Mouse (Mus musculus): ENCODE results near the gene Ddc. TPM values are rescaled to one million over a fixed set of nuclear protein-coding genes. Genes with fewer than 3 reads are reported as not detected.

The Ddc gene
- polyA plus RNA-seq, 1 experiment from 2014 or later: 48.5 TPM

- Histone ChIP-seq H3K27ac (peak overlapping the region; percentile 73), H3K4me1 (peaks cover 21% of the 10 kb centered on the region; the same call in 1 of the 2 replicates), H3K4me2 (no peak overlapping the region; the same call in 1 of the 2 replicates), H3K36me3 (no peaks in the 10 kb centered on the region), H3K27me3 (replicated peaks) (no peaks in the 10 kb centered on the region), H3K9me3 (no peaks in the 10 kb centered on the region), H3K4me3 (replicated peaks) (no peak overlapping the region), H3K9ac (no peak overlapping the region)
- 25% methylated on average over 11 of the region's 11 CpGs for WGBS
- peak; percentile 84 for ATAC-seq (ENCODE audit: insufficient read depth, low FRiP score, low read depth)
These were observed 13.3 kb downstream of the Ddc start for GRCm38 (mm10) chr11:11884533-11885245.

- H3K4me1 ChIP-seq: peaks cover 37% of the 10 kb centered on the region
These were observed 16.2 kb downstream of the Ddc start for GRCm38 (mm10) chr11:11881783-11882155.

GRCm38 (mm10) chr11:11881026-11881782 is 16.7 kb downstream of the Ddc start:
- no peak for ATAC-seq (ENCODE audit: insufficient read depth, low FRiP score, low read depth)
- Histone ChIP-seq H3K36me3 (no peaks in the 10 kb centered on the region), H3K4me2 (no peak overlapping the region), H3K9me3 (no peaks in the 10 kb centered on the region), H3K27ac (peak overlapping the region; percentile 96), H3K9ac (no peak overlapping the region), H3K4me3 (replicated peaks) (no peak overlapping the region), H3K27me3 (replicated peaks) (no peaks in the 10 kb centered on the region), H3K4me1 (peaks cover 32% of the 10 kb centered on the region)
- WGBS: 46% methylated on average over 13 of the region's 13 CpGs

More at GRCm38 (mm10) chr11:11881783-11882155, 16.2 kb downstream of the Ddc start:
- 41% methylated on average over 1 of the region's 1 CpGs for WGBS
- Histone ChIP-seq H3K4me2 (no peak overlapping the region), H3K4me3 (replicated peaks) (no peak overlapping the region), H3K9me3 (no peaks in the 10 kb centered on the region), H3K27me3 (replicated peaks) (no peaks in the 10 kb centered on the region), H3K9ac (no peak overlapping the region), H3K36me3 (no peaks in the 10 kb centered on the region), H3K27ac (peak overlapping the region; percentile 96)
- no peak for ATAC-seq (ENCODE audit: insufficient read depth, low FRiP score, low read depth)

GRCm38 (mm10) chr11:11880351-11880750 is 17.6 kb downstream of the Ddc start:
- Histone ChIP-seq H3K36me3 (no peaks in the 10 kb centered on the region), H3K4me3 (replicated peaks) (no peak overlapping the region), H3K4me2 (no peak overlapping the region), H3K27me3 (replicated peaks) (no peaks in the 10 kb centered on the region), H3K9me3 (no peaks in the 10 kb centered on the region), H3K4me1 (peaks cover 32% of the 10 kb centered on the region), H3K27ac (peak overlapping the region; percentile 96), H3K9ac (no peak overlapping the region)
- WGBS: 76% methylated on average over 7 of the region's 7 CpGs
- no peak for ATAC-seq (ENCODE audit: insufficient read depth, low FRiP score, low read depth)

GRCm38 (mm10) chr11:11879699-11880002 is 18.3 kb downstream of the Ddc start:
- H3K36me3 ChIP-seq: no peaks in the 10 kb centered on the region
- H3K9ac ChIP-seq: no peak overlapping the region
- WGBS: 46% methylated on average over 4 of the region's 4 CpGs
- peaks cover 28% of the 10 kb centered on the region for H3K4me1 ChIP-seq
- peak overlapping the region; percentile 96 for H3K27ac ChIP-seq
- H3K27me3 ChIP-seq (replicated peaks): no peaks in the 10 kb centered on the region
- H3K9me3 ChIP-seq: no peaks in the 10 kb centered on the region
- H3K4me3 ChIP-seq (replicated peaks): no peak overlapping the region
- H3K4me2 ChIP-seq: no peak overlapping the region
- no peak for ATAC-seq (ENCODE audit: insufficient read depth, low FRiP score, low read depth)

GRCm38 (mm10) chr11:11878981-11879698 is 18.8 kb downstream of the Ddc start:
- H3K9me3 ChIP-seq: no peaks in the 10 kb centered on the region
- H3K4me2 ChIP-seq: no peak overlapping the region
- H3K27ac ChIP-seq: peak overlapping the region; percentile 96
- no peaks in the 10 kb centered on the region for H3K27me3 ChIP-seq (replicated peaks)
- peak; percentile 57 for ATAC-seq (ENCODE audit: insufficient read depth, low FRiP score, low read depth)
- H3K4me1 ChIP-seq: peaks cover 26% of the 10 kb centered on the region
- 36% methylated on average over 10 of the region's 10 CpGs for whole genome bisulfite sequencing
- H3K4me3 ChIP-seq (replicated peaks): no peak overlapping the region
- no peaks in the 10 kb centered on the region for H3K36me3 ChIP-seq
- no peak overlapping the region for H3K9ac ChIP-seq

- no peak overlapping the region for H3K4me3 ChIP-seq (replicated peaks)
- peaks cover 32% of the 10 kb centered on the region for H3K4me1 ChIP-seq
- H3K36me3 ChIP-seq: no peaks in the 10 kb centered on the region
- peak; percentile 53 for ATAC-seq (ENCODE audit: insufficient read depth, low FRiP score, low read depth)
- 16% methylated on average over 11 of the region's 11 CpGs for WGBS
- peak overlapping the region; percentile 96 for H3K27ac ChIP-seq
- no peak overlapping the region for H3K9ac ChIP-seq
- no peaks in the 10 kb centered on the region for H3K27me3 ChIP-seq (replicated peaks)
- no peak overlapping the region for H3K4me2 ChIP-seq
- H3K9me3 ChIP-seq: no peaks in the 10 kb centered on the region
These were observed 19.5 kb downstream of the Ddc start for GRCm38 (mm10) chr11:11878278-11878980.

- WGBS: 22% methylated on average over 4 of the region's 4 CpGs
- no peaks in the 10 kb centered on the region for H3K27me3 ChIP-seq (replicated peaks)
- no peak overlapping the region for H3K4me3 ChIP-seq (replicated peaks)
- H3K4me1 ChIP-seq: peaks cover 37% of the 10 kb centered on the region
- no peak overlapping the region for H3K9ac ChIP-seq
- ATAC-seq (ENCODE audit: insufficient read depth, low FRiP score, low read depth): no peak
- H3K9me3 ChIP-seq: no peaks in the 10 kb centered on the region
- H3K27ac ChIP-seq: peak overlapping the region; percentile 96
- H3K4me2 ChIP-seq: no peak overlapping the region
- no peaks in the 10 kb centered on the region for H3K36me3 ChIP-seq
These were observed 20.1 kb downstream of the Ddc start for GRCm38 (mm10) chr11:11877891-11878277.

- H3K4me1 ChIP-seq: peaks cover 32% of the 10 kb centered on the region
- no peak overlapping the region for H3K4me3 ChIP-seq (replicated peaks)
- no peak overlapping the region for H3K9ac ChIP-seq
- ATAC-seq (ENCODE audit: insufficient read depth, low FRiP score, low read depth): no peak
- no peaks in the 10 kb centered on the region for H3K27me3 ChIP-seq (replicated peaks)
- H3K27ac ChIP-seq: no peak overlapping the region; the same call in 1 of the 2 replicates
- 80% methylated on average over 3 of the region's 3 CpGs for WGBS
- no peak overlapping the region for H3K4me2 ChIP-seq
- no peaks in the 10 kb centered on the region for H3K9me3 ChIP-seq
- H3K36me3 ChIP-seq: no peaks in the 10 kb centered on the region
These were observed 21.6 kb downstream of the Ddc start for GRCm38 (mm10) chr11:11876366-11876765.

- peak overlapping the region; percentile 6; the same call in 1 of the 2 replicates for H3K27ac ChIP-seq
- H3K4me1 ChIP-seq: peaks cover 31% of the 10 kb centered on the region
- 81% methylated on average over 2 of the region's 2 CpGs for WGBS
- H3K4me3 ChIP-seq (replicated peaks): no peak overlapping the region
- no peaks in the 10 kb centered on the region for H3K27me3 ChIP-seq (replicated peaks)
- H3K9me3 ChIP-seq: no peaks in the 10 kb centered on the region
- H3K36me3 ChIP-seq: no peaks in the 10 kb centered on the region
- no peak for ATAC-seq (ENCODE audit: insufficient read depth, low FRiP score, low read depth)
- no peak overlapping the region for H3K4me2 ChIP-seq
- no peak overlapping the region for H3K9ac ChIP-seq
These were observed 22.7 kb downstream of the Ddc start for GRCm38 (mm10) chr11:11875230-11875629.

GRCm38 (mm10) chr11:11873023-11873908 is 24.7 kb downstream of the Ddc start:
- peaks cover 19% of the 10 kb centered on the region; the same call in 1 of the 2 replicates for H3K4me1 ChIP-seq

More at GRCm38 (mm10) chr11:11873023-11873908, 24.7 kb downstream of the Ddc start:
- H3K9me3 ChIP-seq: no peaks in the 10 kb centered on the region
- no peaks in the 10 kb centered on the region for H3K27me3 ChIP-seq (replicated peaks)
- H3K36me3 ChIP-seq: no peaks in the 10 kb centered on the region
- WGBS: 50% methylated on average over 20 of the region's 20 CpGs
- ATAC-seq (ENCODE audit: insufficient read depth, low FRiP score, low read depth): peak; percentile 37; the same call in 1 of the 2 replicates
- H3K27ac ChIP-seq: peak overlapping the region; percentile 80
- H3K9ac ChIP-seq: no peak overlapping the region
- no peak overlapping the region for H3K4me2 ChIP-seq
- no peak overlapping the region for H3K4me3 ChIP-seq (replicated peaks)
